Mouse (Mus musculus): Measurements from ENCODE around the gene Atg7.

Gene Atg7

GRCm38 (mm10) chr6:114782486-114782885, 139.6 kb downstream of the Atg7 start:
- no peak for DNase-seq (ENCODE audit: extremely low read depth, low read depth)

- no peak for DNase-seq (ENCODE audit: extremely low read depth, low read depth)
These were observed 143.6 kb downstream of the Atg7 start for GRCm38 (mm10) chr6:114786461-114786860.

GRCm38 (mm10) chr6:114787606-114788005, 144.7 kb downstream of the Atg7 start:
- DNase-seq (ENCODE audit: extremely low read depth, low read depth) = no peak

DNA sequence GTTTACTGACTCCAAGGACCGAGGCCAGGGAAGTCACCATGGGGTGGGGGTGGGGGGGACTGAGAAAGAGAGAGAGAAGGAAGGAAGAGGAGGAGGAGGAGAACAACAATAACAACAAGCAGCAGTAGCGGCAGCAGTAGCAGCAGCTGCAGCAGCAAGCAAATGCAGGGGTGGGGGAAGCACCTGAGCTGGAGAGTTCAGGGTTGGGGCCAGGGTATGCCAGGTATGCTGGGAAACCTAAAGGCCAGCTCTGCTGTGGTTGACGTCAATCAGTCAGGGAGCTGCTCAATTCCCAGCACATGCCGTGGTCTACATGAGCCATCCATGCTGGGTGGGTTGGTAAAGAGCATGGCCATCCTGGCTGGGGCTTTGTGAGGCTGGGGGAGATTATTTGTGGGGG, 145.8 kb downstream of the Atg7 start:
- no peak for DNase-seq (ENCODE audit: extremely low read depth, low read depth)

DNA sequence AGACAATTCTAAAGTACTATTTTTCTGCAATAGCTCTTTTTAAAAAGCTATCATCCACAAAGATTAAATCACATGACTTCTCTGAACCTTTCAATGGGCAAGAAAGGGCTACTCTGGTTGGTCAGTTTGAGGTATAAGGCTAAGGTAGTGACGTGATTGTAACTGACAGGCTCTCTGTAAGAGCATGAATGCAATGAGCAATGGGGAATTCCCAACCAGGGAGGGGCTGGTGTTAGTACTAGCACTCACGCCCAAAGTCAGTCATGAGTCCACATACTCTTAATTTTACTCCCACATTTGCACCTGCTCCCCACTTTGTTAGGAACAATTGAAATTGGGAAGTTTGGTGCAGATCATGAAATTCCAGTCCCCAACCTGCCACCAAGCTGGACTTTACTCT, 147.2 kb downstream of the Atg7 start:
- DNase-seq (ENCODE audit: extremely low read depth, low read depth) = no peak

- DNase-seq (ENCODE audit: extremely low read depth, low read depth) = no peak
These were observed 148.0 kb downstream of the Atg7 start for GRCm38 (mm10) chr6:114790902-114791301.

- no peak for DNase-seq (ENCODE audit: extremely low read depth, low read depth)
These were observed 148.9 kb downstream of the Atg7 start for GRCm38 (mm10) chr6:114791846-114792245.

DNA sequence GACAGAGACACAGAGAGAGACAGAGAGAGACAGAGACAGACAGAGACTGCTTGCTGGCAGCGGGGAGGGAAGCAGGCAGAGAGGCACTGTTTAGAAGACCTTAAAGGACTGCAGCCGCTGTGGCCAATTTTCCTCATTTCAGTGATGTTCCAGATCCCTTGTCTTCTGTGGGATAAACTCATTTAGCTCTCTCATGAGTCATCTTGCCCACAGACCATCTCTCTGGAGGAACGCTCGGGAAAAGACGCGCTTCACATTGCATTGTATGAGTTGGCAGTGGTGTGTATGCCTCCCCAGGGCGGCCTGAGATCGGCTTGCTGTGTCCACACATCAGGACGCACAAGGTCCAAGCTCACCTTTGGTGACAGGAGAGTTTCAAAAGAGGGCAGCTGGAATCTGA, 151.8 kb downstream of the Atg7 start:
- DNase-seq (ENCODE audit: extremely low read depth, low read depth) = no peak

DNA sequence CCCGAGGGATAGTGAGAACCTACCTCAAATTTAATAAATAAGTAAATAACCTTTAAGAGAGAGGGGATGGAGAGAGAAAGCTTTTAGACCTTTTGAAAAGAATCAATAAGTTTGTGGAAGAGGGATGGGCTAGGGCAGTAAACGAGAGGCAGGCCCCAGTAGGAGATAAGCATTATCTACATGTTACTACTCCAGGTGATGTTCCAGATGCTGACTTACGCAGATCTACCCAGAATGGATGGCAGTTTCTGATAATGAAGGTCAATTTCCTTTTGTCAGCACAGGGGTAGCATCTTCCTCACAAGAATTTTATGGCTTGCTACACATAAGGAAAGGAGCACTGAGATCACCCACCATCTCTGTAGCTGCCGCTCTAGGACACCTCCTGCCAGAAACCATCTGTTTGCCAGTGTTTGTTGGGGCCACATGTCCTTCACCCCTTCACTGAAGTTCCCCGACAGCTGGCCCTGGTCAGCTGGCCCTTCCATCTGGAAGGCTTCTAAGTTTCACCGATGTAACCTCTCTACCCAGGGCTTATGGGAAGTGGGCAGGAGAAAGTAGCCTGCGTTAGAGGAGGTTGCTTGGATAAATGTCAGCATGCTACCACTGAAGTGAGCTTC, 152.9 kb downstream of the Atg7 start:
- DNase-seq (ENCODE audit: extremely low read depth, low read depth) = no peak

DNA sequence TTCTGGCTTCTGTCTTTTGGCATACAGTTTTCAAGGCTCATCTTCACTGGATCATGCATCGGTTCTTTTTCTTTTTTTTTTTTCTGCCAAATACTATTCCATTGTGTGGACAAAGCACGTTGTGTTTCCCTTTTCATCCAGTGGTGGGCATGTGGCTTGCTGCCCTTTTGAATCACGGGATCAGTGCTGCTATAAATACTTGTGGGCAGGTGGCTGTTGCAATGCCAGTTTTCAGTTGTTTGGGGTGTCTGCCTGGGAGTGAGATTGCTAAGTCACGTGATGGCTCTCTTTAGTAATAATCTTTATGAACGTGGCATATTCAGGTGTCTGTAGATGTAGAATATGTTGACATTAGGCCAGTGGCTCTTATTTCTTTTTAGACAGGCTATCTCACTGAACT, 155.0 kb downstream of the Atg7 start:
- DNase-seq (ENCODE audit: extremely low read depth, low read depth) = no peak

DNA sequence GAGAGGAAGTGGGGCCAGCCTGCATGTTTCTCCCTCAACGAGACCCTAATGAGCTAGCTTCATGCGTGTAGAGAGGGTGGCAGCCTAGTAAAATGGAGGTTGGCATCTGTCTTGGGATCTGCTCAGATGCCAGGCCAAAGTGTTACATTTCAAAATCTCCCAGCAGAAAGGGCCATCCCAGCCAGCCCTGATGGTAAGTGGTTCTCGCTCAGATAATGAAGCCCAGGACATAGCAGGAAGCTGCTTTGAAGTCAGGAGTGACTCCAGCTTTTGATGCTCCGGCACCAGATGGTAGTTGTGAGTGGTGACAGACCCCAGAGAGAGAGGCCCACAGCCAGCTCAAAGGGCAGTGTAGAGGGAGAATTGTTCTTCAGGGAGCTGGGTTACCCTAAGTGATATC, 155.8 kb downstream of the Atg7 start:
- no peak for DNase-seq (ENCODE audit: extremely low read depth, low read depth)

DNA sequence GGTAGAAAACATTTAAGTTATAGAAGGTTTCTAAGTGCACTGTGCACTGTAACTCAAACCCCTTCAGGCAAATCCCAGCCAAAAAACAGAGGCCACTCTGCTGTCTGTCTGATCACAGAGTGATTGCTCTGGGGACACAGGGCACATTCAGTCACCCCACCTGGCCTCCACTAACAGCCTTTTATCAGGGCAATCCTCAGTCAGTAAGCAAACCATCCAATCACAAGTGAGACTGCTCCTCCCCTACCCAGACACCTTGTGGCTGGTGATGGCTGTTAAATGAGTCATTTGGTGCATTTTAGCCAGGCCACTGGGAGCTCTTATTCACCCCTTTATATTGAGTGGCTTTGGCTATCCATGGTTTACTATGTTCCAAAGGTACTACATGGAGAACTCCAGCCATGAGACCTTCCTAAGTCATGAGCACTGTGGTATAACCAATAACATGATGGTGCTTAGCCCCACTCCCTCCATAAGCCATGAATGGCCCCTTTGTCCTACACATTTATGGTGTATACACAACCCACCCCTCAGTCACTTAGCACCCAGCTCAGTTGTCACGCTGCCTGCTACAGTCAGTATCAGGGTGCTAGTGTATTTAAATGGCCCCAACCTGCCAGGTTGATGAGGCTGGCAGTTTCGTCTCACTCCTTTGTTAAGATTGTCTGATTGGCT, 157.5 kb downstream of the Atg7 start:
- DNase-seq (ENCODE audit: extremely low read depth, low read depth) = no peak

GRCm38 (mm10) chr6:114803915-114804535, 161.1 kb downstream of the Atg7 start:
- no peak for DNase-seq (ENCODE audit: extremely low read depth, low read depth)

DNA sequence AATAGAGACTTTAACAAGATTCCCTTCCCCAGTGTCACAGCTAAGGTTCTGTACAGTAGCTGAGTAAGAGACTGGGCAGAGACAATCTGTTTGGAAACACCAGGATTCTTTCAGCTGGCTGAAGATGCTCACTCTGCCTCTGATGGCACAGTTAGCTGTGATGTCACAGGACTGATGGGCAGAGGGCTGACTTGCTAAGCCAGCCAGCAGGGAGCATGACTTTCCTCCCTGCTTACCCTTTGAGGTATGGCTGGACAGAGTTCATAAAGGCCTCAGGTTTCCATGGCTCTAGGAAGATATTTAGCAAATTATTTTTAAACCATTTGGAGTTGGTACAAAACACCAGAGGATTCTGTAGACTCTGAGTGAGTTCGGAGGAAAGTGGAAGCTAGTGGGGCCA, 162.0 kb downstream of the Atg7 start:
- no peak for DNase-seq (ENCODE audit: extremely low read depth, low read depth)

- DNase-seq (ENCODE audit: extremely low read depth, low read depth) = no peak
These were observed 163.0 kb downstream of the Atg7 start for GRCm38 (mm10) chr6:114805927-114806326.

DNA sequence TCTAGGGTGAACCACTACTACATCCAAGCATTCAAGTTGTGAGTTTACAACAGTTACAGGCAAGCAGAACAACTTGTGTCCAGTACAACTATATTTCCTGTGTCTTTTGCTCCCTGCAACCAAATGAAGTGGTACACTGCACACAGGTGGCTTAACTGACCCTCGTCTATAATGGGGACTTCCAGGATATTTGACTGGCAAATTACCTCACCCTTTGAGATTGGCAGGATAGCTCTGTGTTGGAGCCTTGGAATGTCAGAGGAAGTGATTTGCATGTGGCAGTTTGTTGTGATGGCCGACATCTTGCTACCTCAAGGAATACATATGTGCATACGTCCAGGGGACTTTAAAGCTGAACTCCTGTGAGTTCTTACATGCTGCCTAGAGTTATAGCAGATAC, 164.6 kb downstream of the Atg7 start:
- DNase-seq (ENCODE audit: extremely low read depth, low read depth) = no peak

DNA sequence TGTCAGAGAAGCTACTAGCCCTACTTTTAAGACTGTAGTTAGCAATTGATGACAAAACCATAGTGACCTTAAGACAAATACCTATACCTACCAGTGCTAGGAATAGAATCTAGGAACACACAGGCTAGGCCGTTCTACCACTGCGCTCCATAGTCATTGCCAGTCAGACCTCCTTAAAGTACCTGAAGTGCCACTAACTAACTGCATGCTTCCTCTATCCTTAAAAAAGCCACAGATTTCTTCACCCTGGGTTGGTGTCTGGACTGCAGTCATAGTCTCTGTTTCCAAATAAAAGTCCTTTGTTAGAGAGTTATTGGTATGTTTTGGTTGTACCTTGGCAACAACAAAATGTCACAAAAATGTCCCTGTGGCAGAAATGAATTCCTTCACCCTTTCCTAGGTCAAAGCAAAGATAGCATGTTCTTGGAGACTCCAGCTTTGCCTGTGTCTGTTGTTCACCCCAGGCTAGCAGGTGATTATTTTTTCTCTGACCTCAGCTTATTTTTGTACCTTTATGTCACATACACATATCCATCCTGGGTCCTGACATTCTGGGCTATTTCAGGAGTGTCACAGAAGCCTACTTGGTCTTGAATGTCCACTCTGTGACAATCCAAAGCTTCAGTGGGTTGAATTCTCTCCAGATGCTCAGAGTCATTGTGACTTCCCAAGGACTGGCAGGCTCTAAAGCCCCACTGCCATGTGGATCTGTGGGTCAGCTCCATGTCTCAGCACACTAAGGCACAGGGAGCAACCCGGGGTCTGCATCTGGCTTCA, 165.9 kb downstream of the Atg7 start:
- no peak for DNase-seq (ENCODE audit: extremely low read depth, low read depth)

DNA sequence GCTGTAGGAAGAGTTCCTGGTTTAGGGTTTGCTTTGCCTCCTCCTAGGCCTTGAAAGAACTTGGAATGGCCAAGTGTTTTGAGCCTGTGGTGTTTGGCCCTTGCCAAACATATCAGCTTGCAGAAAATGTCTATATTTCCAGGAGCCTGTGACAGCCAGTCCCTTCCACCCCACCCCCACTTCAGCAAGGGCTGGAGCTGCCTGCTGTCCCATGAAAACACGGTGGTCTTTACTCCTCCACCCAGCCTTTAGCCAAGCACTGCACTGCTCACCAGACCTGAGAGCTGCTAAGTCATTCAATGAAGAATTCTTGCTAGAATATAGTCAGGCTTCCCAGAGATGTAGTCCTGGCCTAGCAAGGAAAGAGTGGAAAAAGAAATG, 166.5 kb downstream of the Atg7 start:
- DNase-seq (ENCODE audit: extremely low read depth, low read depth) = no peak

DNA sequence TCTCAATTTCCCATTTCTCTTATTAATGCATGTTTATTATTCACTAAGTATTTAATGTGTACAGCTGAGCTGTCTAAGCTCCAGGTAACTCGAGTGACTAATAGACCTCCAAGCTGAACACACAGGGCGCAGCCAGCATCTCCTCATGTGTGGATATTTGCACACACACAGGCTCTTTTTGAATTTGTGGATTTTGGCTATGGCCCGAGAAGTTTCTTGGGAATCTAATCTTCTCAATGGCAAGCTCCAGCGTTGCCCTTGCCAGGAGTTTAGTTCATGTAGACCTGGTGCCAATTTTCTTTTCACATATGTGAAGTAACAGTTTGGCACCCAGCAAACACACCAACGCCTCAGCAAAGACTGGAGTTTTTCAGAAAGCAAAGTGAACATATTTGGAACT, 169.4 kb downstream of the Atg7 start:
- no peak for DNase-seq (ENCODE audit: extremely low read depth, low read depth)

DNA sequence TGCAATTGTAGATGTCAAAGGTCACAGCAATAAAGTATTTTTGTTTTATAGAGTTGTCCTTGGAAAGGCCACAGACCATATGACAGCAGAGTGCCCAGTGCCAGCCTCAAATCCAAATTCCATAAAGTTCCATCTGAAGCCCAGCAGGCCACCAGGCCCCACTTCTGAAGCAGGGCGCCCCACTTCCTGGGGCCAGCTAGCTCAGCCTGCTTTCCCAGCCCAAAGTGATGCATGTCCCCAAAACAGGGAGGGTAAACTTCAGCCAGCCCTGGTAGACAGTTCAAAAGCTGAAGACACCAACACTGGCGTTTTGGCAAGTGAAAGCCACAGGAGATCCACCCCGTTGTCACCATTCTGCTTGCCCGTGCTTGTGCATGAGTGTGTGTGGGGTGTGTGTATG, 169.9 kb downstream of the Atg7 start:
- DNase-seq (ENCODE audit: extremely low read depth, low read depth) = no peak

DNA sequence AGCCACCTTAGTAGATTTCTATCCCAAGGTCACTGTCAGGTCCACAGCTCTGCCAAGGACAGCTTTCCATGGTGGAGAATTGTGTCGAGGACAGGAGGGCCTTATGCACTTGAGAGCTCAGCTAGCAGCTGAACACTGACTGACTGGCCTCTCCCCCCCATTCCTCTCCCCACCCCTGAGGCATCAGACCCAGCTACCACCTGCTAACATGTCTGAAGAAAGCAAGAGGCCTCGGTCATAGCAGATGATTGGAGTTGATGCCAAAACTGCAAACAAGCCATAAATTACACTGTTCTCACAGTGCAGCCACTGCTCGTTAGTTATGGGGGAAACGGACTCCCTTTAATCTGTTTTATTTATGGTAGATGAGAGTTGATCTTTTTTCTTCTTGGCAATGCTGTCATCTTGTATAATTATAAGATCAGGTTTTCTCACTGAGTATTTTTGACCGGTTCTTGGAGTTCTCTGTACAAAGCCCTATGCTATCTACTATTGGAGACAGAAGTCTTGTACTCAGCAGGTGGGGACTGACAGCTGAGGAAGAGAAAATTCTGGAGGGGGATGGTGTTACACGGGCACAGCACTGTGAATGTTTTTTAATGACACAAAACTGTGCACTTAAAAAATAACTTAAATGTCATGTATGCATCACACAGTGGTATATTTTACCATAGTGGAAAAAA, 171.4 kb downstream of the Atg7 start:
- DNase-seq (ENCODE audit: extremely low read depth, low read depth) = no peak

Measured in MEL-GATA-1-ER (cell line).